Mouse (Mus musculus) splenic B cell, adult 2 months (primary cell): ENCODE data around the gene Krt14.
"Not testable (repeated sequence)": the region's sequence is repeated elsewhere in the genome, so short reads cannot be mapped to it uniquely, and the experiment has no call there.

ENCODE experiments used
- DNase-seq: peaks from one replicate; pipeline ENCODE4 v3.0.0-alpha.2; 2011; ENCODE audit warnings: low read depth, low spot score
- H3K27me3 ChIP-seq: 2 replicates; pipeline ENCODE4 v1.6.1; 2012; ENCODE audit warnings: mild to moderate bottlenecking, low read length, moderate library complexity, mixed read lengths; ENCODE audit not compliant: control insufficient read depth, poor library complexity, insufficient read depth, severe bottlenecking
- H3K36me3 ChIP-seq: 2 replicates; pipeline ENCODE4 v1.6.1; 2012; ENCODE audit warnings: mild to moderate bottlenecking, low read length, moderate library complexity, mixed read lengths; ENCODE audit not compliant: control insufficient read depth, poor library complexity, insufficient read depth, severe bottlenecking

Krt14 gene

GRCm38 (mm10) chr11:100207498-100207897 lies at the start of gene Krt14:
Krt14 (minus strand) TSS chr11:100207548.
- no peak for DNase-seq
- no peaks in the 10 kb centered on the region for H3K27me3 ChIP-seq
- H3K36me3 ChIP-seq: no peaks in the 10 kb centered on the region

- Histone ChIP-seq H3K27me3 (no peaks in the 10 kb centered on the region), H3K36me3 (no peaks in the 10 kb centered on the region)
- DNase-seq: no peak
These were observed 48.2 kb upstream of the Krt14 start for GRCm38 (mm10) chr11:100255514-100255913.

GRCm38 (mm10) chr11:100254360-100255090 lies 47.2 kb upstream of the Krt14 start:
- no peaks in the 10 kb centered on the region for H3K27me3 ChIP-seq
- DNase-seq: no peak
- H3K36me3 ChIP-seq: no peaks in the 10 kb centered on the region

- DNase-seq: no peak
- Histone ChIP-seq H3K36me3 (no peaks in the 10 kb centered on the region), H3K27me3 (no peaks in the 10 kb centered on the region)
These were observed 41.6 kb upstream of the Krt14 start, which contains the start of gene Krt16 for GRCm38 (mm10) chr11:100248852-100249465. Krt16 (minus strand) TSS chr11:100248902.

GRCm38 (mm10) chr11:100246471-100246870 lies 39.1 kb upstream of the Krt14 start:
- H3K36me3 ChIP-seq, DNase-seq: not testable (repeated sequence)

GRCm38 (mm10) chr11:100240272-100240671 lies 32.9 kb upstream of the Krt14 start:
- peak; percentile 42 for DNase-seq
- H3K27me3 ChIP-seq, H3K36me3 ChIP-seq: not testable (repeated sequence)

More at GRCm38 (mm10) chr11:100246471-100246870, 39.1 kb upstream of the Krt14 start:
- not testable (repeated sequence) for H3K27me3 ChIP-seq

- Histone ChIP-seq H3K36me3 (no peaks in the 10 kb centered on the region), H3K27me3 (no peaks in the 10 kb centered on the region)
- no peak for DNase-seq
These were observed 14.4 kb upstream of the Krt14 start for GRCm38 (mm10) chr11:100221741-100222140.

GRCm38 (mm10) chr11:100219304-100219703 lies 12.0 kb upstream of the Krt14 start:
- Histone ChIP-seq H3K27me3 (no peaks in the 10 kb centered on the region), H3K36me3 (no peaks in the 10 kb centered on the region)
- no peak for DNase-seq

GRCm38 (mm10) chr11:100208542-100208941 lies 1.2 kb upstream of the Krt14 start:
- no peaks in the 10 kb centered on the region for H3K36me3 ChIP-seq
- DNase-seq: no peak
- no peaks in the 10 kb centered on the region for H3K27me3 ChIP-seq

GRCm38 (mm10) chr11:100203448-100203847 lies 3.9 kb downstream of the Krt14 start:
- H3K36me3 ChIP-seq: no peaks in the 10 kb centered on the region
- no peaks in the 10 kb centered on the region for H3K27me3 ChIP-seq
- DNase-seq: peak; percentile 1

- no peak for DNase-seq
- no peaks in the 10 kb centered on the region for H3K36me3 ChIP-seq
- no peaks in the 10 kb centered on the region for H3K27me3 ChIP-seq
These were observed 4.4 kb downstream of the Krt14 start for GRCm38 (mm10) chr11:100202906-100203305.

GRCm38 (mm10) chr11:100200104-100200820 lies 7.1 kb downstream of the Krt14 start:
- Histone ChIP-seq H3K36me3 (no peaks in the 10 kb centered on the region), H3K27me3 (no peaks in the 10 kb centered on the region)
- peak; percentile 5 for DNase-seq

GRCm38 (mm10) chr11:100198666-100199065 lies 8.7 kb downstream of the Krt14 start:
- no peak for DNase-seq
- Histone ChIP-seq H3K36me3 (no peaks in the 10 kb centered on the region), H3K27me3 (no peaks in the 10 kb centered on the region)

- no peaks in the 10 kb centered on the region for H3K27me3 ChIP-seq
- no peaks in the 10 kb centered on the region for H3K36me3 ChIP-seq
- DNase-seq: no peak
These were observed 14.4 kb downstream of the Krt14 start, which contains the start of gene Krt9 for GRCm38 (mm10) chr11:100192992-100193391. Krt9 (minus strand) TSS chr11:100193246.

- H3K27me3 ChIP-seq: no peaks in the 10 kb centered on the region
- no peak for DNase-seq
These were observed 15.5 kb downstream of the Krt14 start for GRCm38 (mm10) chr11:100191820-100192219.

More at GRCm38 (mm10) chr11:100191820-100192219, 15.5 kb downstream of the Krt14 start:
- H3K36me3 ChIP-seq: no peaks in the 10 kb centered on the region
